Comparison of ENCODE assay signal across 8 mouse cellular contexts in the genomic region with DNA sequence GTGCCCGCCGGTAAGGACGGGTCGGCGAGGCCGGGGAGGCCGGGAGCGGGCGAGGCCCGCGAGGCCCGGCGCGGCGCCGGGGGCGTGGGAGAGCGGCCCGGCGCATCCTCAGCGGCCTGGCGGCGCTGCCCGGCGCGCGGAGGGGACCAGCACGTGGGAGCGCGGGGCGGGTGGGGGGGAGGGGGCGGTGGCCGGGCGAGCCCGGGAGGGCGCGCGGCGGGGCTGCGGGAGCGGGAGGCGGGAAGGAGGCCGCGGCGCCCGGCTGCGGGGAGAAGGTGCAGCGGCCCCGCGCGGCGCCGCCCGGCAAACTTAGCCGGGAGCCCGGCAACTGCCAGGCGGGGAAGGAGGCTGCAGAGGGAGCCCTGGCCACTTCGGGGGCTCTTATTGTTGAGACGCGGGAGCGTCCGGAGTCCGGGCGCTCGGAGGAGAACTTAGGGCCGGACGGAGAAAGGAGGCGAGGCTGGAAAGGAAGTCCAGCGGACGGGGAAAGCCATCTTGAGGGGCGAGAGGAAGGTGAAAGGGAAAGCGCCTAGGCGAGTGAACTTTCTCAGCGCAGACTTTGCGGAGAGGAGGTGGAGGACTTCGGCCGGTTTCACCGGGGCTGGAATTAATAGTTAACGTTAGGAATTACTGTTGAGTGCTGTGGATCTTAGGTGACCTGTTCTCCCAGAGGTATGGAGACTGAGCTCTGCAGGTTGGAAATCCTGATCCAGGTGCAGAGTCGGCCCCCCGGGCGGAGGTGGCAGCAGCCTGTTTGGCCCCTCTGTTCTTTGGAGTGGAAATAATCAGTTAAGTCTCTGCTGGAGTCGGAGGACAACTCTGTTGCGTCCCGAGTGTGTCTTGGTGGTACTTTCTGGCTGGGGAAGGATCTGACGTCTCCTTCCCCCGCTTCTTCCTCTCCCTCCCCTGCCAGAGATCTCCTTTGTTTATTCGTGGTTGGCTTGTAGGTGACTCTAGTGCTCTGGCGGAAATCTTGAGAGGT. TPM values are rescaled to one million over a fixed set of nuclear protein-coding genes. Genes with fewer than 3 reads are reported as not detected.
DNase-seq lines count a peak whose midpoint lies in the region; ATAC-seq lines count a peak whose summit lies in the region.

No protein-coding gene starts in this region.

- H3K9me3 ChIP-seq in hindbrain, embryonic 15.5 days = no peaks in the 10 kb centered on the region

- peak; percentile 65 for ATAC-seq in hindbrain, embryonic 15.5 days (ENCODE audit: low FRiP score, low read depth)
- peak; percentile 48 for ATAC-seq in megakaryocyte progenitor cell, adult 5-6 weeks (replicated peaks; ENCODE audit: poor library complexity)

- peak; percentile 70 for DNase-seq in R1 (ENCODE audit: low read depth, low spot score)
- DNase-seq in cerebellum, adult 9-11 months = peak; percentile 60
- peak; percentile 36 for DNase-seq in gastrocnemius, adult 18-20 months (ENCODE audit: low spot score)
- peak; percentile 11 to 14 for DNase-seq in left cerebral cortex, adult 8-10 months (ENCODE audit: low spot score in 2 of 2)
- DNase-seq in right cerebral cortex, postnatal 14 days = peak; percentile 40
- DNase-seq in urinary bladder, postnatal 4 days (ENCODE audit: low spot score in 2 of 2) = peak; percentile 24 to 59

- H3K27me3 ChIP-seq in hindbrain, embryonic 15.5 days = no peaks in the 10 kb centered on the region

- H3K9ac ChIP-seq in hindbrain, embryonic 15.5 days = peak overlapping the region; percentile 75

- peaks cover 32% of the 10 kb centered on the region for H3K4me1 ChIP-seq in hindbrain, embryonic 15.5 days (replicated peaks)

- under 1% methylated on average over 74 of the region's 89 CpGs for WGBS in hindbrain, embryonic 15.5 days

- peak overlapping the region; percentile 79 for H3K4me2 ChIP-seq in hindbrain, embryonic 15.5 days

- peak overlapping the region; percentile 92 for H3K27ac ChIP-seq in hindbrain, embryonic 15.5 days (replicated peaks)

- H3K36me3 ChIP-seq in hindbrain, embryonic 15.5 days = peaks cover 9% of the 10 kb centered on the region

- peak overlapping the region; percentile 80 for H3K4me3 ChIP-seq in hindbrain, embryonic 15.5 days

RNA-seq across cellular contexts. Expression of a gene that starts 0.8 kb away (rescaled TPM):
- total RNA-seq in gastrocnemius, adult 18-20 months (2021) = 10 to 100 TPM; 12.0 to 14.7 TPM
- polyA plus RNA-seq in hindbrain, embryonic 15.5 days (2015; fragmentation: Nextera tagmentation; extraction: Ambion mirVana) = 16.6 and 18.0 TPM in 2 replicates
- total RNA-seq in left cerebral cortex, adult 8-10 months (2022) = 10 to 100 TPM; 20.2 to 29.2 (median 23.5) TPM
- 40.4 and 47.2 TPM in 2 replicates for total RNA-seq in megakaryocyte progenitor cell, adult 5-6 weeks (2015)
- total RNA-seq in megakaryocyte progenitor cell, adult 5-6 weeks (2017) = 59.2 and 68.7 TPM in 2 replicates

Comparison
In these comparisons a context has a peak if more than half of its experiments do, and no peak if none do; other contexts are left out.
1. Peak in every context shown above with its lines: DNase-seq, ATAC-seq, H3K4me3 ChIP-seq and H3K27ac ChIP-seq.
2. DNase-seq: peak in every context shown above with its lines; median percentile 70 in R1; 60 in cerebellum, adult 9-11 months; 42 in urinary bladder, postnatal 4 days; 40 in right cerebral cortex, postnatal 14 days; 36 in gastrocnemius, adult 18-20 months; 12 in left cerebral cortex, adult 8-10 months.